Mouse (Mus musculus) G1E (cell line): Measurements from ENCODE around the gene Inpp5a.

ENCODE experiments used
- CTCF ChIP-seq: IDR thresholded peaks from 2 replicates; pipeline ENCODE4 v1.5.1; 2012; ENCODE audit warnings: low read depth, low read length, inconsistent platforms, mixed read lengths
- GATA1 ChIP-seq: IDR thresholded peaks from 2 replicates; pipeline ENCODE4 v1.6.1; 2012; ENCODE audit warnings: borderline replicate concordance, low read length, inconsistent platforms, mixed read lengths
- TAL1 ChIP-seq: conservative IDR thresholded peaks from 2 replicates; pipeline ENCODE4 v1.6.1; 2012; ENCODE audit warnings: low read depth, low read length, inconsistent platforms, mixed read lengths

DNA sequence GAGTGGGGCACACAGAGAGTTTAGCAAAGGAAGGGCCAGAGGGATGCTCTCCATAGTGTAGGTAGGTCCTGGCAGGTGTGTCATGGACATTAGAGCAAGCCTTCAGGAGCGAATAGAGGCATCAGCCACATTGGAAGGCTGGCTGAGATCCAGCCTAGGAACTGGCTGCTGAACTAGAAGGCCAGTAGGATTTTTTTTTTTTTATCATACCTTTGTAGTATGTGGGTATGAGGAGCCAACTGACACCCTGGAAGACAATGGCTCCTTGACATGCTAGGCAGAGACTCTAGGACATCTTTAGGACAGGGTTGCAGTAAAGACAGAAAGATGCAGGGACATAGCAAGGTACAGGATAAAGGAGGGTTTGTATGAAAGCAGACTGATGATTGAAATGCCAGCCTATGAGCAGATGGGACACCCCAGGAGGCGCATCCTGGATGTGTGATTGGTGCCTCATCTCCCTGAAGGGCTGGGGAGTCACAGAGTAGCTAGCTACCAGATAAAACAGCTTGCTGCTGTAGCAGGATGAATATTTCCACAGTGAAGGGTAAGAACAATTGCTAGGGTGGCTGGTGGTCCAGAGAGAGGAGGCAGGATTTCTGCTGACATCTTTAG is 3.9 kb upstream of the Inpp5a start:
- TF ChIP-seq CTCF (no peak), TAL1 (no peak), GATA1 (no peak)
